In genomic region chr4:43209081-43209579, GRCm38 (mm10) we compare ENCODE assay signal across 9 mouse cellular contexts. TPM values are rescaled to one million over a fixed set of nuclear protein-coding genes. Genes with fewer than 3 reads are reported as not detected.
DNase-seq lines count a peak whose midpoint lies in the region; ATAC-seq and TF ChIP-seq lines count a peak whose summit lies in the region.
"Had no signal": no experiment of that assay in that cellular context is flagged by ENCODE, and none has a peak within 500 bp of the region (broad histone marks: within the 10 kb centered on the region; RNA-seq: fewer than 3 reads in every experiment).

No protein-coding gene starts in this region.

- H3K4me1 ChIP-seq in ES-E14 (ENCODE audit: control insufficient read depth in 2 of 2, insufficient read depth in 2 of 2, low read length in 2 of 2, poor library complexity in 1 of 2): peaks cover 0 to 2% of the 10 kb centered on the region in 2 experiments; a peak in 1 of 4 replicates
- H3K4me1 ChIP-seq in forebrain, embryonic 16.5 days (replicated peaks; ENCODE audit: control insufficient read depth, insufficient read depth, low read length): peaks cover 11% of the 10 kb centered on the region
- 0 out of 2 replicates have a peak, but pooled peaks cover 3% of the 10 kb centered on the region for H3K4me1 ChIP-seq in intestine, embryonic 15.5 days (replicated peaks)
- H3K4me1 ChIP-seq in liver, embryonic 13.5 days (replicated peaks): no peaks in the 10 kb centered on the region

- no peaks in the 10 kb centered on the region for H3K36me3 ChIP-seq in ES-E14 (ENCODE audit: control insufficient read depth, insufficient read depth, low read length, poor library complexity, severe bottlenecking)
- no peaks in the 10 kb centered on the region for H3K36me3 ChIP-seq in forebrain, embryonic 16.5 days (ENCODE audit: control insufficient read depth, insufficient read depth)
- no peaks in the 10 kb centered on the region for H3K36me3 ChIP-seq in intestine, embryonic 15.5 days
- H3K36me3 ChIP-seq in liver, embryonic 13.5 days: no peaks in the 10 kb centered on the region

- H3K4me3 ChIP-seq in ES-E14 (ENCODE audit: insufficient read depth in 1 of 2, low read depth in 1 of 2, low read length in 2 of 2, poor library complexity in 1 of 2, severe bottlenecking in 1 of 2): no peak overlapping the region
- H3K4me3 ChIP-seq in forebrain, embryonic 16.5 days (replicated peaks; ENCODE audit: low read length): peak overlapping the region; percentile 35
- peak overlapping the region; percentile 9 for H3K4me3 ChIP-seq in intestine, embryonic 15.5 days (replicated peaks)
- H3K4me3 ChIP-seq in liver, embryonic 13.5 days (replicated peaks): no peak overlapping the region
- H3K4me3 ChIP-seq: erythroblast, embryonic 14.5 days had no signal

- H3K9ac ChIP-seq in ES-E14 (ENCODE audit: insufficient read depth, low read depth, low read length, poor library complexity, severe bottlenecking): 0 out of 2 replicates have a peak overlapping the region, but pooled peaks have one; percentile 1
- H3K9ac ChIP-seq in forebrain, embryonic 16.5 days (replicated peaks; ENCODE audit: low read depth, low read length): peak overlapping the region; percentile 51
- H3K9ac ChIP-seq in intestine, embryonic 15.5 days: peak overlapping the region; percentile 39
- no peak overlapping the region for H3K9ac ChIP-seq in liver, embryonic 13.5 days

- H3K4me2 ChIP-seq in forebrain, embryonic 16.5 days (ENCODE audit: low read length): peak overlapping the region; percentile 53
- H3K4me2 ChIP-seq in intestine, embryonic 15.5 days (replicated peaks): peak overlapping the region; percentile 50
- peak overlapping the region; percentile 7; the same call in 1 of the 2 replicates for H3K4me2 ChIP-seq in liver, embryonic 13.5 days

- in situ Hi-C loops in ES-E14 (cut with MboI; ENCODE audit: low sequenced_read_pairs in 2 of 2, unreplicated experiment in 2 of 2): no loop called here

- DNase-seq in cerebellum, adult 9-11 months: peak; percentile 4
- DNase-seq in cerebellum, adult 9-10 months: no peak
- peak; percentile 24 for DNase-seq in ES-E14 (ENCODE audit: low read depth, low spot score)
- no peak for DNase-seq in liver, embryonic 13.5 days
- peak; percentile 32 for DNase-seq in right cerebral cortex, postnatal 4 days
- no peak for DNase-seq in spleen, adult 12 weeks (ENCODE audit: low spot score)

- under 1% methylated on average over 8 of the region's 8 CpGs for WGBS in forebrain, embryonic 16.5 days
- WGBS in intestine, embryonic 15.5 days: 12% methylated on average over 8 of the region's 8 CpGs
- WGBS in liver, embryonic 13.5 days (ENCODE audit: insufficient replicate concordance): 10% methylated on average over 8 of the region's 8 CpGs

- H3K9me3 ChIP-seq in ES-E14 (ENCODE audit: control insufficient read depth, insufficient read depth, low read depth, low read length): no peaks in the 10 kb centered on the region
- H3K9me3 ChIP-seq in forebrain, embryonic 16.5 days (ENCODE audit: control insufficient read depth, low read length): no peaks in the 10 kb centered on the region
- H3K9me3 ChIP-seq in intestine, embryonic 15.5 days: no peaks in the 10 kb centered on the region
- H3K9me3 ChIP-seq in liver, embryonic 13.5 days (replicated peaks): no peaks in the 10 kb centered on the region

- no peaks in the 10 kb centered on the region for H3K27me3 ChIP-seq in forebrain, embryonic 16.5 days (replicated peaks; ENCODE audit: control insufficient read depth, insufficient read depth, low read length)
- H3K27me3 ChIP-seq in intestine, embryonic 15.5 days (replicated peaks): no peaks in the 10 kb centered on the region
- no peaks in the 10 kb centered on the region for H3K27me3 ChIP-seq in liver, embryonic 13.5 days

- peak; percentile 90 for ATAC-seq in forebrain, embryonic 16.5 days
- peak; percentile 47; the same call in 1 of the 2 replicates for ATAC-seq in intestine, embryonic 15.5 days
- no peak for ATAC-seq in liver, embryonic 13.5 days (ENCODE audit: low read depth)

- no peak overlapping the region for H3K27ac ChIP-seq in ES-E14 (ENCODE audit: insufficient read depth, low read depth, low read length, poor library complexity, severe bottlenecking)
- peak overlapping the region; percentile 69 for H3K27ac ChIP-seq in forebrain, embryonic 16.5 days (ENCODE audit: low read length)
- H3K27ac ChIP-seq in intestine, embryonic 15.5 days: no peak overlapping the region
- H3K27ac ChIP-seq in liver, embryonic 13.5 days: no peak overlapping the region

TF ChIP-seq in ES-E14, 5 proteins besides CTCF, POLR2A, EP300 and RAD21:
- no peak for TF ChIP-seq ZNF384 (IDR thresholded peaks at IDR 0.05; ENCODE audit: low read depth, low read length)
- TF ChIP-seq ZC3H11A (IDR thresholded peaks at IDR 0.05; ENCODE audit: borderline replicate concordance, low read depth, low read length): no peak
- no peak for TF ChIP-seq CHD2 (IDR thresholded peaks at IDR 0.05; ENCODE audit: low read depth, low read length)
- TF ChIP-seq HCFC1 (IDR thresholded peaks at IDR 0.05; ENCODE audit: borderline replicate concordance, insufficient read depth, low read length): no peak
- TF ChIP-seq MAFK (IDR thresholded peaks at IDR 0.05; ENCODE audit: insufficient read depth, low read depth, low read length): no peak

RNA-seq across cellular contexts. Expression of gene Atp8b5, which starts 57.8 kb away (rescaled TPM):
- 0.79 and 0.89 TPM in 2 replicates for total RNA-seq in ES-E14 (2012; rRNA removed)
- polyA plus RNA-seq in forebrain, embryonic 16.5 days (2015; fragmentation: Nextera tagmentation; extraction: Ambion mirVana): 0.39 and 0.63 TPM in 2 replicates
- 0.85 and 1.1 TPM in 2 replicates for polyA plus RNA-seq in intestine, embryonic 15.5 days (2015; fragmentation: Nextera tagmentation; extraction: Ambion mirVana)
- 0.09 and 0.12 TPM in 2 replicates for polyA plus RNA-seq in liver, embryonic 13.5 days (2015; fragmentation: Nextera tagmentation; extraction: Ambion mirVana)
- polyA plus RNA-seq: erythroblast, embryonic 14.5 days had no signal

Comparison
In these comparisons a context has a peak if more than half of its experiments do, and no peak if none do; other contexts are left out.
1. DNase-seq: peak in cerebellum, adult 9-11 months (single experiment), ES-E14 (single experiment) and right cerebral cortex, postnatal 4 days (single experiment); none in cerebellum, adult 9-10 months (single experiment), liver, embryonic 13.5 days (single experiment) and spleen, adult 12 weeks (single experiment).
2. H3K4me3 ChIP-seq: peak in forebrain, embryonic 16.5 days (single experiment) and intestine, embryonic 15.5 days (single experiment); none in ES-E14 (0 of 2) and liver, embryonic 13.5 days (single experiment).
3. Peak in every context shown above with its lines, with median percentiles within 50 percentile points of each other: H3K4me2 ChIP-seq.